Mouse (Mus musculus) heart, adult 8-10 months (tissue): ENCODE measurements around the gene Med4. TPM values are rescaled to one million over a fixed set of nuclear protein-coding genes. Genes with fewer than 3 reads are reported as not detected.
A peak's percentile ranks its signal among the peaks of the same experiment; 100 is the strongest.

ENCODE experiments used
- DNase-seq: peaks from one replicate; pipeline ENCODE4 v3.0.0; 2022; ENCODE audit warnings: low spot score
- total RNA-seq, 4 experiments: library from RNA; stranded (reverse); gene quantifications; 2 replicates each; pipeline ENCODE4 v1.2.4; 2022

Med4 gene
- total RNA-seq: 10 to 100 TPM; 19.8 to 23.7 (median 21.3) TPM

GRCm38 (mm10) chr14:73509765-73510423 lies at the start of gene Med4:
Med4 (plus strand) TSS chr14:73510025.
- peak; percentile 98 for DNase-seq

- DNase-seq: no peak
Observed at GRCm38 (mm10) chr14:73460514-73461134, 49.2 kb upstream of the Med4 start.

GRCm38 (mm10) chr14:73462211-73462610 lies 47.6 kb upstream of the Med4 start:
- no peak for DNase-seq

- DNase-seq: no peak
Observed at GRCm38 (mm10) chr14:73467697-73468096, 42.1 kb upstream of the Med4 start.

GRCm38 (mm10) chr14:73469506-73469905 lies 40.3 kb upstream of the Med4 start:
- no peak for DNase-seq

GRCm38 (mm10) chr14:73470593-73470992 lies 39.2 kb upstream of the Med4 start:
- DNase-seq: no peak

GRCm38 (mm10) chr14:73472205-73472604 lies 37.6 kb upstream of the Med4 start:
- no peak for DNase-seq

GRCm38 (mm10) chr14:73473670-73474460 lies 36.0 kb upstream of the Med4 start:
- peak; percentile 77 for DNase-seq

GRCm38 (mm10) chr14:73474636-73475093 lies 35.2 kb upstream of the Med4 start:
- DNase-seq: peak; percentile 78

GRCm38 (mm10) chr14:73475506-73475905 lies 34.3 kb upstream of the Med4 start:
- peak; percentile 88 for DNase-seq

GRCm38 (mm10) chr14:73476361-73476934 lies 33.4 kb upstream of the Med4 start:
- DNase-seq: no peak

GRCm38 (mm10) chr14:73477077-73477476 lies 32.7 kb upstream of the Med4 start:
- DNase-seq: peak; percentile 49

GRCm38 (mm10) chr14:73478321-73478720 lies 31.5 kb upstream of the Med4 start:
- no peak for DNase-seq

GRCm38 (mm10) chr14:73479771-73480170 lies 30.1 kb upstream of the Med4 start:
- no peak for DNase-seq

- DNase-seq: no peak
Observed at GRCm38 (mm10) chr14:73483516-73484229, 26.2 kb upstream of the Med4 start.

- DNase-seq: no peak
Observed at GRCm38 (mm10) chr14:73484366-73485110, 25.3 kb upstream of the Med4 start.

GRCm38 (mm10) chr14:73486641-73487040 lies 23.2 kb upstream of the Med4 start:
- DNase-seq: no peak

- no peak for DNase-seq
Observed at GRCm38 (mm10) chr14:73493356-73493755, 16.5 kb upstream of the Med4 start.

- no peak for DNase-seq
Observed at GRCm38 (mm10) chr14:73494122-73494521, 15.7 kb upstream of the Med4 start.

GRCm38 (mm10) chr14:73495753-73496152 lies 14.1 kb upstream of the Med4 start:
- no peak for DNase-seq

- no peak for DNase-seq
Observed at GRCm38 (mm10) chr14:73501283-73501682, 8.5 kb upstream of the Med4 start.
